In the genomic region with DNA sequence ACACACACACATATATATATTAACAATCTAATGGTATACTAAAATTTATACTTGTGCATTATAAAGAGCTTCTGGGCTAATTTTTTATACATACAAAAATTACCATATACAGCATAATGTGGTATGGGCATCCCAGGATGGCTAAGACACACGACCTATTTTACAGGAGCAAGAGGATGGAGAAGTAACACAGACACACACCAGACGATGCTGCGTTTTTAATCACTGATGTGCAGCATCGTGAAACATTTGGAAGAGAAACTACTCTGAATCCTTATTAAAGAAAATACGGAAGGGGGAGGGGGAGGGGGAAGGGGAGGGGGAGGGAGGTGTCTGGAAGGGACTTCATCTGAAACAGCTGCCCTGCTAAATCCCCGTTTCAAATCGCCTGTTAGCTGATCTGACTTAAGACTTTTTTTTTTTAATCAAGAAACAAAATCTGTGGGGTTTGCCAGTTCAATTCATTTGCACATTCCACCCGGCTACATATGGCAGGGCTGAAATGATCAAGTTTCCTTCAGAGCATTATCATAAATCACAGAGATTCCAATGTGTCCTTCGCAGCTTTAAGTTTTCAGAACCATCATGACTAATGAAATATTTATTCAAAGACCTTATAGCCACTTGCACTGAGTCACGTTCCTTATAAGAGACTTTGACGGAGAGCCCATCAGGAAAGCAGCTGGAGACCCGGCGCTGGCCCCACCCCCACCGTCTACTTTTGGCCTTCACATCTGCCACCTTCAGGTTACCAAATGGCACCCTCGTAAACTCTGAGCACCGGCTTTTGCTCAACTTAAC, we compare ENCODE assay signal across 9 mouse cellular contexts.
DNase-seq lines count a peak whose midpoint lies in the region; ATAC-seq and TF ChIP-seq lines count a peak whose summit lies in the region.
"Had no signal": no experiment of that assay in that cellular context is flagged by ENCODE, and none has a peak within 500 bp of the region (broad histone marks: within the 10 kb centered on the region; RNA-seq: fewer than 3 reads in every experiment).

No protein-coding gene starts in this region.

- no peaks in the 10 kb centered on the region for H3K36me3 ChIP-seq in kidney, embryonic 15.5 days
- H3K36me3 ChIP-seq in kidney, adult 2 months (ENCODE audit: control insufficient read depth, insufficient read depth, low read length) = no peaks in the 10 kb centered on the region
- no peaks in the 10 kb centered on the region for H3K36me3 ChIP-seq in hindbrain, embryonic 16.5 days (ENCODE audit: control insufficient read depth, insufficient read depth, low read length)
- no peaks in the 10 kb centered on the region for H3K36me3 ChIP-seq in neural tube, embryonic 14.5 days (ENCODE audit: control insufficient read depth, insufficient read depth, low read length)

- no peak for ATAC-seq in kidney, embryonic 15.5 days (replicated peaks; ENCODE audit: low FRiP score)
- peak; percentile 52; the same call in 1 of the 2 replicates for ATAC-seq in hindbrain, embryonic 16.5 days
- ATAC-seq in neural tube, embryonic 14.5 days (ENCODE audit: low read depth) = no peak; the same call in 1 of the 2 replicates

- peak overlapping the region; percentile 26 for H3K4me3 ChIP-seq in kidney, embryonic 15.5 days (replicated peaks)
- H3K4me3 ChIP-seq in kidney, adult 2 months (ENCODE audit: insufficient read depth, low read depth, low read length) = no peak overlapping the region
- no peak overlapping the region for H3K4me3 ChIP-seq in hindbrain, embryonic 16.5 days (ENCODE audit: low read length)
- H3K4me3 ChIP-seq in neural tube, embryonic 14.5 days (ENCODE audit: low read depth, low read length) = no peak overlapping the region

- H3K9ac ChIP-seq in kidney, embryonic 15.5 days = 0 out of 2 replicates have a peak overlapping the region, but pooled peaks have one; percentile 7
- H3K9ac ChIP-seq in hindbrain, embryonic 16.5 days (ENCODE audit: low read depth, low read length) = no peak overlapping the region
- no peak overlapping the region for H3K9ac ChIP-seq in neural tube, embryonic 14.5 days (replicated peaks; ENCODE audit: low read depth, low read length)

- no peak for TF ChIP-seq CTCF in kidney, adult 2 months (conservative IDR thresholded peaks at IDR 0.05; ENCODE audit: insufficient read depth, insufficient read length, low read depth, low read length)

- H3K4me1 ChIP-seq in kidney, embryonic 15.5 days = peaks cover 12% of the 10 kb centered on the region
- H3K4me1 ChIP-seq in kidney, adult 2 months (ENCODE audit: control insufficient read depth, insufficient read depth, low read length) = no peaks in the 10 kb centered on the region
- H3K4me1 ChIP-seq in hindbrain, embryonic 16.5 days (ENCODE audit: control insufficient read depth, insufficient read depth, low read depth, low read length) = no peaks in the 10 kb centered on the region; the same call in 1 of the 2 replicates
- H3K4me1 ChIP-seq in neural tube, embryonic 14.5 days (ENCODE audit: control insufficient read depth, insufficient read depth, low read length) = peaks cover 2% of the 10 kb centered on the region; the same call in 1 of the 2 replicates

- H3K27ac ChIP-seq in kidney, embryonic 15.5 days = no peak overlapping the region
- no peak overlapping the region for H3K27ac ChIP-seq in kidney, adult 2 months (ENCODE audit: insufficient read depth, low read depth, low read length)
- no peak overlapping the region for H3K27ac ChIP-seq in hindbrain, embryonic 16.5 days (ENCODE audit: low read depth, low read length)
- H3K27ac ChIP-seq in neural tube, embryonic 14.5 days (ENCODE audit: low read depth, low read length) = no peak overlapping the region

- no peaks in the 10 kb centered on the region for H3K27me3 ChIP-seq in kidney, embryonic 15.5 days
- no peaks in the 10 kb centered on the region for H3K27me3 ChIP-seq in kidney, adult 2 months (replicated peaks; ENCODE audit: control insufficient read depth, insufficient read depth, low read length)
- no peaks in the 10 kb centered on the region for H3K27me3 ChIP-seq in hindbrain, embryonic 16.5 days (replicated peaks; ENCODE audit: control insufficient read depth, insufficient read depth, low read length)
- H3K27me3 ChIP-seq in neural tube, embryonic 14.5 days (ENCODE audit: control insufficient read depth, insufficient read depth, low read length) = no peaks in the 10 kb centered on the region

- no peaks in the 10 kb centered on the region for H3K9me3 ChIP-seq in kidney, embryonic 15.5 days (replicated peaks)
- no peaks in the 10 kb centered on the region for H3K9me3 ChIP-seq in hindbrain, embryonic 16.5 days (ENCODE audit: control insufficient read depth, low read length)
- no peaks in the 10 kb centered on the region for H3K9me3 ChIP-seq in neural tube, embryonic 14.5 days (ENCODE audit: control insufficient read depth, low read length)

- intact Hi-C loops in left cerebral cortex, postnatal 14 days (cut with DNase I) = no loop called here

- DNase-seq in kidney, adult 2 months = no peak
- DNase-seq in embryo, embryonic 10.5 days (ENCODE audit: low spot score) = peak; percentile 70
- no peak for DNase-seq in left cerebral cortex, postnatal 14 days (ENCODE audit: low spot score in 2 of 2)
- DNase-seq in ovary, postnatal 14 days (ENCODE audit: low spot score) = no peak
- no peak for DNase-seq in thymus, postnatal 10 days (ENCODE audit: low spot score in 2 of 2)
- DNase-seq: gastrocnemius, postnatal 14 days had no signal

- WGBS in kidney, embryonic 15.5 days = 5% methylated on average over 16 of the region's 16 CpGs
- 6% methylated on average over 16 of the region's 16 CpGs for WGBS in kidney, adult 2 months
- 14% methylated on average over 16 of the region's 16 CpGs for WGBS in hindbrain, embryonic 16.5 days
- 16% methylated on average over 16 of the region's 16 CpGs for WGBS in neural tube, embryonic 14.5 days

- TF ChIP-seq POLR2A in kidney, adult 2 months (IDR thresholded peaks at IDR 0.05; ENCODE audit: low read depth, low read length) = no peak

- peak overlapping the region; percentile 48 for H3K4me2 ChIP-seq in kidney, embryonic 15.5 days
- peak overlapping the region; percentile 10 for H3K4me2 ChIP-seq in hindbrain, embryonic 16.5 days (ENCODE audit: low read length)
- H3K4me2 ChIP-seq in neural tube, embryonic 14.5 days (ENCODE audit: low read depth, low read length) = 0 out of 2 replicates have a peak overlapping the region, but pooled peaks have one; percentile 23
